Mouse (Mus musculus) layer of hippocampus, adult 18-20 months (tissue): ENCODE results near the gene Lyz1. TPM values are rescaled to one million over a fixed set of nuclear protein-coding genes. Genes with fewer than 3 reads are reported as not detected.

Experiments
- total RNA-seq, 2 experiments: library from RNA; stranded (reverse); gene quantifications; 2 replicates each; pipeline ENCODE4 v1.2.3; 2021

The Lyz1 gene
- total RNA-seq, 2 experiments from 2014 or later: 1.6 to 2.6 TPM

Other genes with a start within 250 kb of the Lyz1 start
- gene Lrrc10, start 247.5 kb downstream of the Lyz1 start, total RNA-seq: not detected
- 100 to 1,000 TPM; 174 to 178 TPM for gene Cct2, start 229.1 kb downstream of the Lyz1 start, total RNA-seq
- 10 to 100 TPM; 38.3 to 43.6 TPM for gene Frs2, start 144.3 kb downstream of the Lyz1 start, total RNA-seq
- 10 to 100 TPM; 41.7 to 44.2 TPM for gene Yeats4, start 68.4 kb downstream of the Lyz1 start, total RNA-seq
- gene 9530003J23Rik, start 54.2 kb downstream of the Lyz1 start, total RNA-seq: not detected
- gene Lyz2, start 10.5 kb downstream of the Lyz1 start, total RNA-seq: 10 to 100 TPM; 14.0 to 18.7 TPM
- 100 to 1,000 TPM; 114 to 124 TPM for gene Cpsf6, start 87.1 kb upstream of the Lyz1 start, total RNA-seq